23 mouse cellular contexts compared by ENCODE assay signal in genomic region chr7:35688276-35688675, GRCm38 (mm10). TPM values are rescaled to one million over a fixed set of nuclear protein-coding genes. Genes with fewer than 3 reads are reported as not detected.
DNase-seq lines count a peak whose midpoint lies in the region; ATAC-seq and TF ChIP-seq lines count a peak whose summit lies in the region.
"Had no signal": no experiment of that assay in that cellular context is flagged by ENCODE, and none has a peak within 500 bp of the region (broad histone marks: within the 10 kb centered on the region; RNA-seq: fewer than 3 reads in every experiment).

No protein-coding gene starts in this region.

- H3K27me3 ChIP-seq in embryonic facial prominence, embryonic 11.5 days (ENCODE audit: control insufficient read depth, insufficient read depth, low read length) = no peaks in the 10 kb centered on the region
- H3K27me3 ChIP-seq in embryonic facial prominence, embryonic 10.5 days (replicated peaks; ENCODE audit: low read depth, poor library complexity, severe bottlenecking) = no peaks in the 10 kb centered on the region
- no peaks in the 10 kb centered on the region for H3K27me3 ChIP-seq in kidney, embryonic 16.5 days (ENCODE audit: insufficient read depth, low read length)
- no peaks in the 10 kb centered on the region for H3K27me3 ChIP-seq in kidney, adult 2 months (replicated peaks; ENCODE audit: control insufficient read depth, insufficient read depth, low read length)
- no peaks in the 10 kb centered on the region for H3K27me3 ChIP-seq in testis, adult 2 months (ENCODE audit: control insufficient read depth, insufficient read depth, low read length)
- no peaks in the 10 kb centered on the region for H3K27me3 ChIP-seq in midbrain, postnatal 0 days (ENCODE audit: insufficient read depth, low read length)
- H3K27me3 ChIP-seq: embryonic facial prominence, embryonic 12.5 days; heart, embryonic 15.5 days; limb, embryonic 12.5 days; liver, embryonic 13.5 days had no signal

- no peak for TF ChIP-seq CTCF in kidney, adult 2 months (conservative IDR thresholded peaks at IDR 0.05; ENCODE audit: insufficient read depth, insufficient read length, low read depth, low read length)
- no peak for TF ChIP-seq CTCF in testis, adult 2 months (IDR thresholded peaks at IDR 0.05; ENCODE audit: control insufficient read depth, insufficient read depth, insufficient replicate concordance, low read depth, low read length)
- TF ChIP-seq CTCF in olfactory bulb, adult 2 months (IDR thresholded peaks at IDR 0.05; ENCODE audit: insufficient read depth, low read depth, low read length) = no peak
- TF ChIP-seq CTCF in midbrain, postnatal 0 days (IDR thresholded peaks at IDR 0.05) = no peak

- WGBS in embryonic facial prominence, embryonic 11.5 days = 67% methylated on average over 9 of the region's 9 CpGs
- 72% methylated on average over 9 of the region's 9 CpGs for WGBS in embryonic facial prominence, embryonic 10.5 days
- 52% methylated on average over 9 of the region's 9 CpGs for WGBS in kidney, embryonic 16.5 days
- WGBS in kidney, adult 2 months = 71% methylated on average over 9 of the region's 9 CpGs
- WGBS in olfactory bulb, adult 2 months = 40% methylated on average over 9 of the region's 9 CpGs
- WGBS in midbrain, postnatal 0 days = 52% methylated on average over 9 of the region's 9 CpGs

- ATAC-seq in embryonic facial prominence, embryonic 11.5 days (replicated peaks; ENCODE audit: insufficient number of reproducible peaks, low FRiP score, low TSS enrichment, low read depth) = no peak
- peak; percentile 28; the same call in 1 of the 2 replicates for ATAC-seq in kidney, embryonic 16.5 days (ENCODE audit: low FRiP score, low TSS enrichment)
- ATAC-seq in midbrain, postnatal 0 days (ENCODE audit: low FRiP score) = no peak
- ATAC-seq: hindbrain, embryonic 16.5 days; intestine, embryonic 16.5 days; midbrain, embryonic 16.5 days had no signal

- peak; percentile 33 for DNase-seq in embryonic facial prominence, embryonic 11.5 days (ENCODE audit: low spot score)
- DNase-seq in embryonic facial prominence, embryonic 10.5 days (ENCODE audit: low spot score) = no peak
- DNase-seq in kidney, adult 2 months = no peak
- no peak for DNase-seq in testis, postnatal 10 days (ENCODE audit: low spot score)
- DNase-seq in midbrain, postnatal 0 days (ENCODE audit: low spot score) = no peak
- DNase-seq: adrenal gland, postnatal 14 days; gastrocnemius, postnatal 14 days; heart, postnatal 36 days; kidney, postnatal 36 days; layer of hippocampus, postnatal 36 days; liver, embryonic 13.5 days; lung, embryonic 14.5 days; lung, postnatal 4 days; thymus, postnatal 14 days had no signal

- TF ChIP-seq POLR2A in kidney, adult 2 months (IDR thresholded peaks at IDR 0.05; ENCODE audit: low read depth, low read length) = no peak
- no peak for TF ChIP-seq POLR2A in testis, adult 2 months (IDR thresholded peaks at IDR 0.05; ENCODE audit: control insufficient read depth, low read depth, low read length)
- no peak for TF ChIP-seq POLR2A in olfactory bulb, adult 2 months (IDR thresholded peaks at IDR 0.05; ENCODE audit: insufficient read depth, low read depth, low read length)

- no peak overlapping the region for H3K4me2 ChIP-seq in embryonic facial prominence, embryonic 11.5 days (ENCODE audit: low read depth, low read length)
- H3K4me2 ChIP-seq in kidney, embryonic 16.5 days (replicated peaks; ENCODE audit: low read depth, low read length) = no peak overlapping the region
- H3K4me2 ChIP-seq in midbrain, postnatal 0 days (ENCODE audit: low read depth, low read length, poor library complexity, severe bottlenecking) = no peak overlapping the region
- H3K4me2 ChIP-seq: embryonic facial prominence, embryonic 12.5 days; liver, embryonic 13.5 days; lung, embryonic 14.5 days had no signal

- no peak overlapping the region for H3K9ac ChIP-seq in embryonic facial prominence, embryonic 11.5 days (replicated peaks; ENCODE audit: low read length)
- no peak overlapping the region; the same call in 1 of the 2 replicates for H3K9ac ChIP-seq in kidney, embryonic 16.5 days (replicated peaks; ENCODE audit: low read length)
- H3K9ac ChIP-seq in midbrain, postnatal 0 days (replicated peaks; ENCODE audit: low read length, poor library complexity, severe bottlenecking) = no peak overlapping the region
- H3K9ac ChIP-seq: embryonic facial prominence, embryonic 12.5 days; heart, embryonic 15.5 days; limb, embryonic 12.5 days; liver, embryonic 13.5 days; lung, embryonic 14.5 days had no signal

- no peaks in the 10 kb centered on the region for H3K36me3 ChIP-seq in embryonic facial prominence, embryonic 11.5 days (replicated peaks; ENCODE audit: control insufficient read depth, insufficient read depth, low read depth, low read length)
- H3K36me3 ChIP-seq in embryonic facial prominence, embryonic 10.5 days (replicated peaks) = peaks cover 40% of the 10 kb centered on the region
- H3K36me3 ChIP-seq in kidney, embryonic 16.5 days (ENCODE audit: insufficient read depth, low read length) = peaks cover 4% of the 10 kb centered on the region; the same call in 1 of the 2 replicates
- H3K36me3 ChIP-seq in kidney, adult 2 months (ENCODE audit: control insufficient read depth, insufficient read depth, low read length) = no peaks in the 10 kb centered on the region
- no peaks in the 10 kb centered on the region for H3K36me3 ChIP-seq in testis, adult 2 months (ENCODE audit: control insufficient read depth, insufficient read depth, low read length)
- peaks cover 12% of the 10 kb centered on the region; the same call in 1 of the 2 replicates for H3K36me3 ChIP-seq in midbrain, postnatal 0 days (ENCODE audit: insufficient read depth, low read length)
- H3K36me3 ChIP-seq: heart, embryonic 15.5 days had no signal

- no peak overlapping the region for H3K4me3 ChIP-seq in embryonic facial prominence, embryonic 11.5 days (ENCODE audit: low read depth, low read length)
- no peak overlapping the region for H3K4me3 ChIP-seq in embryonic facial prominence, embryonic 10.5 days
- H3K4me3 ChIP-seq in kidney, embryonic 16.5 days (ENCODE audit: low read length) = no peak overlapping the region
- no peak overlapping the region for H3K4me3 ChIP-seq in kidney, adult 2 months (ENCODE audit: insufficient read depth, low read depth, low read length)
- H3K4me3 ChIP-seq in testis, adult 2 months (ENCODE audit: control insufficient read depth, low read depth, low read length) = no peak overlapping the region
- H3K4me3 ChIP-seq in olfactory bulb, adult 2 months (ENCODE audit: insufficient read depth, low read depth, low read length) = no peak overlapping the region
- no peak overlapping the region for H3K4me3 ChIP-seq in midbrain, postnatal 0 days (ENCODE audit: low read depth, low read length)
- H3K4me3 ChIP-seq: embryonic facial prominence, embryonic 12.5 days; heart, embryonic 15.5 days; limb, embryonic 12.5 days; liver, embryonic 13.5 days had no signal

- H3K4me1 ChIP-seq in embryonic facial prominence, embryonic 11.5 days (ENCODE audit: control insufficient read depth, insufficient read depth, low read length) = no peaks in the 10 kb centered on the region; the same call in 1 of the 2 replicates
- peaks cover 49% of the 10 kb centered on the region for H3K4me1 ChIP-seq in embryonic facial prominence, embryonic 10.5 days
- H3K4me1 ChIP-seq in kidney, embryonic 16.5 days (ENCODE audit: insufficient read depth, low read length) = peaks cover 29% of the 10 kb centered on the region
- no peaks in the 10 kb centered on the region for H3K4me1 ChIP-seq in kidney, adult 2 months (ENCODE audit: control insufficient read depth, insufficient read depth, low read length)
- peaks cover 17% of the 10 kb centered on the region for H3K4me1 ChIP-seq in testis, adult 2 months (ENCODE audit: control insufficient read depth, insufficient read depth, low read length)
- H3K4me1 ChIP-seq in olfactory bulb, adult 2 months (ENCODE audit: control insufficient read depth, insufficient read depth, low read length) = peaks cover 9% of the 10 kb centered on the region
- H3K4me1 ChIP-seq in midbrain, postnatal 0 days (ENCODE audit: insufficient read depth, low read length) = no peaks in the 10 kb centered on the region

- H3K27ac ChIP-seq in embryonic facial prominence, embryonic 11.5 days (replicated peaks; ENCODE audit: low read depth, low read length) = no peak overlapping the region
- no peak overlapping the region for H3K27ac ChIP-seq in embryonic facial prominence, embryonic 10.5 days (replicated peaks)
- no peak overlapping the region for H3K27ac ChIP-seq in kidney, embryonic 16.5 days (ENCODE audit: low read length)
- H3K27ac ChIP-seq in kidney, adult 2 months (ENCODE audit: insufficient read depth, low read depth, low read length) = no peak overlapping the region
- peak overlapping the region; percentile 82 for H3K27ac ChIP-seq in testis, adult 2 months (ENCODE audit: control insufficient read depth, insufficient read depth, low read depth, low read length)
- 0 out of 2 replicates have a peak overlapping the region, but pooled peaks have one; percentile 5 for H3K27ac ChIP-seq in olfactory bulb, adult 2 months (ENCODE audit: insufficient read depth, low read depth, low read length)
- no peak overlapping the region for H3K27ac ChIP-seq in midbrain, postnatal 0 days (ENCODE audit: low read depth, low read length)
- H3K27ac ChIP-seq: embryonic facial prominence, embryonic 12.5 days; heart, embryonic 15.5 days; limb, embryonic 12.5 days; liver, embryonic 13.5 days had no signal

- H3K9me3 ChIP-seq in embryonic facial prominence, embryonic 11.5 days (replicated peaks; ENCODE audit: control insufficient read depth, low read length) = no peaks in the 10 kb centered on the region
- no peaks in the 10 kb centered on the region for H3K9me3 ChIP-seq in embryonic facial prominence, embryonic 10.5 days
- no peaks in the 10 kb centered on the region for H3K9me3 ChIP-seq in kidney, embryonic 16.5 days (ENCODE audit: low read length)
- no peaks in the 10 kb centered on the region for H3K9me3 ChIP-seq in midbrain, postnatal 0 days (ENCODE audit: low read length)
- H3K9me3 ChIP-seq: embryonic facial prominence, embryonic 12.5 days; heart, embryonic 15.5 days; limb, embryonic 12.5 days; liver, embryonic 13.5 days had no signal

RNA-seq across cellular contexts. Expression of gene Pdcd5, which starts 41.0 kb away (rescaled TPM):
- polyA plus RNA-seq in embryonic facial prominence, embryonic 11.5 days (2014; fragmentation: Nextera tagmentation; extraction: Ambion mirVana) = 303 and 313 TPM in 2 replicates
- polyA plus RNA-seq in embryonic facial prominence, embryonic 10.5 days (2016; fragmentation: Nextera tagmentation; extraction: Ambion mirVana) = 313 and 320 TPM in 2 replicates
- 215 and 233 TPM in 2 replicates for polyA plus RNA-seq in kidney, embryonic 16.5 days (2015; fragmentation: Nextera tagmentation; extraction: Ambion mirVana)
- polyA plus RNA-seq in kidney, adult 2 months (2012; rRNA removed) = 56.9 and 57.4 TPM in 2 replicates
- polyA plus RNA-seq in testis, adult 2 months (2012; rRNA removed) = 272 and 388 TPM in 2 replicates
- not detected in 2 replicates for polyA plus RNA-seq in olfactory bulb, adult 2 months (2012; ENCODE audit: insufficient read depth, insufficient read length, low replicate concordance, missing spikeins)
- total RNA-seq in midbrain, postnatal 0 days (2014; rRNA removed) = 53.3 and 78.3 TPM in 2 replicates
- 255 and 280 TPM in 2 replicates for polyA plus RNA-seq in midbrain, postnatal 0 days (2015; fragmentation: Nextera tagmentation; extraction: Ambion mirVana)

Comparison
In these comparisons a context has a peak if more than half of its experiments do, and no peak if none do; other contexts are left out.
1. H3K27ac ChIP-seq: peak in testis, adult 2 months (single experiment) and olfactory bulb, adult 2 months (single experiment); none in embryonic facial prominence, embryonic 11.5 days (single experiment), embryonic facial prominence, embryonic 10.5 days (single experiment), kidney, embryonic 16.5 days (single experiment), kidney, adult 2 months (single experiment) and midbrain, postnatal 0 days (single experiment).
2. RNA of gene Pdcd5, which starts 41.0 kb away (polyA plus RNA-seq): 313 to 320 TPM in embryonic facial prominence, embryonic 10.5 days, 303 to 313 TPM in embryonic facial prominence, embryonic 11.5 days, 255 to 280 TPM in midbrain, postnatal 0 days, 272 to 388 TPM in testis, adult 2 months, 215 to 233 TPM in kidney, embryonic 16.5 days and 56.9 to 57.4 TPM in kidney, adult 2 months; not detected in olfactory bulb, adult 2 months; every median in the first group is over 10 times any median in the second.